Mouse (Mus musculus) hematopoietic multipotent progenitor cell, adult 10-12 weeks (in vitro differentiated cells): ENCODE measurements around the gene Ccdc144b. TPM values are rescaled to one million over a fixed set of nuclear protein-coding genes. Genes with fewer than 3 reads are reported as not detected.

Experiments
- polyA plus RNA-seq: library from polyadenylated mRNA; stranded (reverse); fragments of >175 nt; gene quantifications from 2 replicates; pipeline ENCODE4 v1.2.3, GENCODE M21; 2012; ENCODE audit warnings: low replicate concordance

Gene Ccdc144b
- not detected in 2 replicates for polyA plus RNA-seq

GRCm38 (mm10) chr3:36053447-36053846 is at the start of gene Ccdc144b:
TSS of gene Ccdc144b (minus strand) at chr3:36053547.

DNA sequence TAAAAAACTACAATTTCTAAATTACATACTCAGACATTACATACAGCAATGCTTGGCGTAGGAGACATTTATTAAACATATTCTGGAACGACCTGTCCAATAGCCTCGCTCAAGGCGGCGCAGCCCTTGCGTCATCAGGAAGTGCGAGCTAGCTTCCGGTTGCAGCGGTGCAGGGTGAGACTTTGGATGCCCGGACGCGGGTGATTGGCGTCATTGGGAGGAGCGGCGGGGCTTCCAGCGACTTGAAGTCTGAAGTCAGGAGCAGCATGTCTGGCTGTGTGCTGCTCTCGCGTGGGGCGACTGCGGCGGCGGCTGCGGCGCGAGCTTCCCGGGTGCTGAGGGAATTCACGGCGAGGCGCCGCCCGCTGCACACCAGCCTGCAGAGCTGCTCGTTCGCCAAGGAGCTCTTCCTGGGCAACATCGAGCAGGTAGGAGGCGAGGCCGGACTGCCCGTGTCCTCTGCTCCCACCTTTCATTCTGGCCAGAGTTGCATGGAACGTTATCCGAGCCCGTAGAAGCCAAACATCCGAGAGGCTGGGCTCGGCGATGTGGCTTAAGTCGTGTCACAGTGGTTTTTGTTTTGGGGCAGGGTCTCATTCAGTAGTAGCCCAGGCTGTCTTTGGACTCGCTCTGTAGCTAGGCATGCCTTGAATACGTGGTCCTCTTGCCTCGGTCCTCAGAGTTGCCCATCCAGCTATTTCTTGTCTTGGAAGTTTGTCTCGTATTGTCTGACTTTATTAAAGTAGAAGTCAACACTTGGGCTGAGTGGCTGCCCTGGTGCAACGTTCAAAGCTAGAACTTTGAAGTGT is 12.7 kb upstream of the Ccdc144b start, which contains the start of gene Acad9:
Gene Acad9 (plus strand): TSS at position 137 of the 809 bp plus-strand sequence.

GRCm38 (mm10) chr3:36000275-36001239 is 52.8 kb downstream of the Ccdc144b start, which contains the start of gene Mccc1:
TSS of gene Mccc1 (minus strand) at chr3:36000678.

Other genes with a start within 250 kb of the Ccdc144b start
- 0.99 and 11.4 TPM in 2 replicates for gene Dcun1d1, start 116.1 kb downstream of the Ccdc144b start, polyA plus RNA-seq
- gene Mccc1, start 52.9 kb downstream of the Ccdc144b start, polyA plus RNA-seq: 2.8 and 3.2 TPM in 2 replicates
- gene Acad9, start 12.4 kb upstream of the Ccdc144b start, polyA plus RNA-seq: 7.2 and 8.8 TPM in 2 replicates
- gene D3Ertd254e, start 97.5 kb upstream of the Ccdc144b start, polyA plus RNA-seq: 0.17 and 0.53 TPM in 2 replicates
- not detected in 2 replicates for gene Qrfpr, start 168.8 kb upstream of the Ccdc144b start, polyA plus RNA-seq